Mouse (Mus musculus) kidney, adult 18-20 months (tissue): ENCODE measurements around the gene Gucy1a1.
A peak's percentile ranks its signal among the peaks of the same experiment; 100 is the strongest.
"Not testable (repeated sequence)": the region's sequence is repeated elsewhere in the genome, so short reads cannot be mapped to it uniquely, and the experiment has no call there.

Experiments used
- DNase-seq: peaks from one replicate; pipeline ENCODE4 v3.0.0; 2021

The Gucy1a1 gene

GRCm38 (mm10) chr3:82145126-82145901, at the start of gene Gucy1a1:
Gene Gucy1a1, minus strand, starts transcription at chr3:82145789.
- peak; percentile 35 for DNase-seq

GRCm38 (mm10) chr3:82191559-82192245, 46.1 kb upstream of the Gucy1a1 start:
- no peak for DNase-seq

GRCm38 (mm10) chr3:82185626-82186025, 40.0 kb upstream of the Gucy1a1 start:
- no peak for DNase-seq

- DNase-seq, result no peak
Measured at GRCm38 (mm10) chr3:82181500-82181899, 35.9 kb upstream of the Gucy1a1 start.

GRCm38 (mm10) chr3:82180253-82180652, 34.7 kb upstream of the Gucy1a1 start:
- DNase-seq, result peak; percentile 10

- DNase-seq, result no peak
Measured at GRCm38 (mm10) chr3:82175501-82175900, 29.9 kb upstream of the Gucy1a1 start.

GRCm38 (mm10) chr3:82167064-82167463, 21.5 kb upstream of the Gucy1a1 start:
- DNase-seq, result no peak

GRCm38 (mm10) chr3:82165937-82166336, 20.3 kb upstream of the Gucy1a1 start:
- DNase-seq, result no peak

GRCm38 (mm10) chr3:82162992-82163391, 17.4 kb upstream of the Gucy1a1 start:
- DNase-seq, result not testable (repeated sequence)

- DNase-seq, result no peak
Measured at GRCm38 (mm10) chr3:82145978-82146377, 389 bp upstream of the Gucy1a1 start.

GRCm38 (mm10) chr3:82144725-82145125, 864 bp downstream of the Gucy1a1 start:
- DNase-seq, result peak; percentile 6

GRCm38 (mm10) chr3:82140781-82141180, 4.8 kb downstream of the Gucy1a1 start:
- DNase-seq, result no peak

- DNase-seq, result no peak
Measured at GRCm38 (mm10) chr3:82138002-82138667, 7.5 kb downstream of the Gucy1a1 start.

- DNase-seq, result no peak
Measured at GRCm38 (mm10) chr3:82135483-82135882, 10.1 kb downstream of the Gucy1a1 start.

- DNase-seq, result no peak
Measured at GRCm38 (mm10) chr3:82129258-82129657, 16.3 kb downstream of the Gucy1a1 start.

GRCm38 (mm10) chr3:82124567-82124966, 21.0 kb downstream of the Gucy1a1 start:
- DNase-seq, result no peak

- no peak for DNase-seq
Measured at GRCm38 (mm10) chr3:82118916-82119315, 26.7 kb downstream of the Gucy1a1 start.

GRCm38 (mm10) chr3:82112439-82112838, 33.1 kb downstream of the Gucy1a1 start:
- peak; percentile 7 for DNase-seq

- no peak for DNase-seq
Measured at GRCm38 (mm10) chr3:82111986-82112385, 33.6 kb downstream of the Gucy1a1 start.

- no peak for DNase-seq
Measured at GRCm38 (mm10) chr3:82108951-82109350, 36.6 kb downstream of the Gucy1a1 start.

GRCm38 (mm10) chr3:82104229-82104628, 41.4 kb downstream of the Gucy1a1 start:
- DNase-seq, result no peak

- no peak for DNase-seq
Measured at GRCm38 (mm10) chr3:82099127-82099526, 46.5 kb downstream of the Gucy1a1 start.

GRCm38 (mm10) chr3:82096801-82097200, 48.8 kb downstream of the Gucy1a1 start:
- DNase-seq, result no peak
